Mouse (Mus musculus) liver, embryonic 11.5 days (tissue): ENCODE measurements at regions not wholly inside any gene's neighbourhood (a gene's known extent, or its start where the extent isn't known, plus 50 kb on each side); places are given as distances from the start of the nearest gene placed in this dataset.
"Not testable (repeated sequence)": the region's sequence is repeated elsewhere in the genome, so short reads cannot be mapped to it uniquely, and the experiment has no call there.

Experiments used
- ATAC-seq: fragments of 200-750 bp; cut with Nextera tagmentation; replicated peaks from 2 replicates; pipeline ENCODE4 v1.8.0; 2017; ENCODE audit warnings: moderate number of reproducible peaks, mild to moderate bottlenecking, moderate TSS enrichment, moderate library complexity; ENCODE audit not compliant: low FRiP score
- DNase-seq: peaks from one replicate; pipeline ENCODE4 v3.0.0-alpha.2; 2017; ENCODE audit warnings: low spot score
- H3K27ac ChIP-seq: fragments of 300-500 bp; sonication (generic); 2 replicates; pipeline ENCODE4 v1.5.1; 2014; ENCODE audit warnings: mild to moderate bottlenecking, low read depth, low read length, control low read depth
- H3K27me3 ChIP-seq: fragments of 300-500 bp; sonication (generic); replicated peaks from 2 replicates; pipeline ENCODE4 v1.6.1; 2014; ENCODE audit warnings: low read length, mixed read lengths; ENCODE audit not compliant: control insufficient read depth, insufficient read depth
- H3K36me3 ChIP-seq: fragments of 300-500 bp; sonication (generic); 2 replicates; pipeline ENCODE4 v1.6.1; 2014; ENCODE audit warnings: mild to moderate bottlenecking, low read length, moderate library complexity, mixed read lengths; ENCODE audit not compliant: control insufficient read depth, insufficient read depth
- H3K4me1 ChIP-seq: fragments of 300-500 bp; sonication (generic); replicated peaks from 2 replicates; pipeline ENCODE4 v1.6.1; 2014; ENCODE audit warnings: low read length, mixed read lengths; ENCODE audit not compliant: control insufficient read depth, insufficient read depth
- H3K4me2 ChIP-seq: fragments of 300-500 bp; sonication (generic); 2 replicates; pipeline ENCODE4 v1.6.1; 2014; ENCODE audit warnings: mild to moderate bottlenecking, control low read depth, moderate library complexity
- H3K4me3 ChIP-seq: fragments of 300-500 bp; sonication (generic); 2 replicates; pipeline ENCODE4 v1.5.1; 2014; ENCODE audit warnings: low read depth, low read length, control low read depth
- H3K9ac ChIP-seq: fragments of 300-500 bp; sonication (generic); 2 replicates; pipeline ENCODE4 v1.6.1; 2014; ENCODE audit warnings: low read depth, low read length, control low read depth
- H3K9me3 ChIP-seq: fragments of 300-500 bp; sonication (generic); 2 replicates; pipeline ENCODE4 v1.6.1; 2016; ENCODE audit warnings: low read length, inconsistent platforms, mixed read lengths; ENCODE audit not compliant: control insufficient read depth
- WGBS: fragments of 180-500 bp; shearing (Covaris S2); extraction: QIAGEN DNeasy Blood & Tissue Kit; methylation state at CpG from one replicate; pipeline ENCODE4 v1.1.7; 2014; 5-methylcytosine and 5-hydroxymethylcytosine counted together

GRCm38 (mm10) chr15:5940945-5941344 is 358.6 kb upstream of the Dab2 start:
- Histone ChIP-seq H3K27ac (no peak overlapping the region), H3K4me3 (no peak overlapping the region), H3K36me3 (no peaks in the 10 kb centered on the region), H3K9ac (no peak overlapping the region), H3K9me3 (no peaks in the 10 kb centered on the region), H3K4me2 (no peak overlapping the region), H3K27me3 (no peaks in the 10 kb centered on the region), H3K4me1 (no peaks in the 10 kb centered on the region)
- DNase-seq (no peak), ATAC-seq (no peak)
- 52% methylated on average over 2 of the region's 2 CpGs for WGBS

- ATAC-seq (no peak), DNase-seq (no peak)
- Histone ChIP-seq H3K27me3 (no peaks in the 10 kb centered on the region), H3K36me3 (no peaks in the 10 kb centered on the region), H3K9me3 (no peaks in the 10 kb centered on the region), H3K9ac (no peak overlapping the region), H3K27ac (no peak overlapping the region), H3K4me2 (no peak overlapping the region), H3K4me1 (no peaks in the 10 kb centered on the region), H3K4me3 (no peak overlapping the region)
- WGBS = 90% methylated on average over 6 of the region's 6 CpGs
These were observed 352.9 kb upstream of the Dab2 start for GRCm38 (mm10) chr15:5946650-5947049.

GRCm38 (mm10) chr15:5950919-5951318 is 348.7 kb upstream of the Dab2 start:
- no peak for DNase-seq
- Histone ChIP-seq H3K27me3 (no peaks in the 10 kb centered on the region), H3K27ac (no peak overlapping the region), H3K9me3 (no peaks in the 10 kb centered on the region), H3K9ac (no peak overlapping the region), H3K4me1 (no peaks in the 10 kb centered on the region), H3K36me3 (no peaks in the 10 kb centered on the region), H3K4me3 (no peak overlapping the region), H3K4me2 (no peak overlapping the region)
- ATAC-seq = no peak
- WGBS = 73% methylated on average over 3 of the region's 3 CpGs

GRCm38 (mm10) chr15:5951661-5952060 is 347.9 kb upstream of the Dab2 start:
- not testable (repeated sequence) for H3K36me3 ChIP-seq, DNase-seq, H3K4me3 ChIP-seq, ATAC-seq, H3K9ac ChIP-seq, H3K4me2 ChIP-seq, H3K27me3 ChIP-seq, H3K4me1 ChIP-seq, H3K9me3 ChIP-seq, H3K27ac ChIP-seq
- 93% methylated on average over 2 of the region's 2 CpGs for WGBS

GRCm38 (mm10) chr15:5953106-5953505 is 346.5 kb upstream of the Dab2 start:
- no peaks in the 10 kb centered on the region for H3K9me3 ChIP-seq
- H3K4me3 ChIP-seq = no peak overlapping the region
- H3K36me3 ChIP-seq = no peaks in the 10 kb centered on the region
- no peak overlapping the region for H3K27ac ChIP-seq
- H3K9ac ChIP-seq = no peak overlapping the region
- DNase-seq (no peak), ATAC-seq (no peak)
- H3K27me3 ChIP-seq = no peaks in the 10 kb centered on the region
- no peak overlapping the region for H3K4me2 ChIP-seq
- no peaks in the 10 kb centered on the region for H3K4me1 ChIP-seq

- H3K27me3 ChIP-seq = no peaks in the 10 kb centered on the region
These were observed 308.1 kb upstream of the Dab2 start for GRCm38 (mm10) chr15:5991351-5992065.

GRCm38 (mm10) chr15:5992146-5992545 is 307.4 kb upstream of the Dab2 start:
- not testable (repeated sequence) for H3K27me3 ChIP-seq
- WGBS = 83% methylated on average over 1 of the region's 1 CpGs

More at GRCm38 (mm10) chr15:5991351-5992065, 308.1 kb upstream of the Dab2 start:
- Histone ChIP-seq H3K4me1 (no peaks in the 10 kb centered on the region), H3K4me3 (no peak overlapping the region), H3K27ac (no peak overlapping the region), H3K36me3 (no peaks in the 10 kb centered on the region), H3K9ac (no peak overlapping the region), H3K4me2 (no peak overlapping the region), H3K9me3 (no peaks in the 10 kb centered on the region)
- ATAC-seq = no peak
- 73% methylated on average over 5 of the region's 5 CpGs for WGBS
- no peak for DNase-seq

GRCm38 (mm10) chr15:6000816-6001215 is 298.8 kb upstream of the Dab2 start:
- H3K4me3 ChIP-seq = no peak overlapping the region
- no peak overlapping the region for H3K9ac ChIP-seq
- no peak overlapping the region for H3K4me2 ChIP-seq
- H3K27me3 ChIP-seq = no peaks in the 10 kb centered on the region
- H3K9me3 ChIP-seq = no peaks in the 10 kb centered on the region
- WGBS = 73% methylated on average over 1 of the region's 1 CpGs
- H3K36me3 ChIP-seq = no peaks in the 10 kb centered on the region
- DNase-seq = no peak
- no peak for ATAC-seq
- H3K27ac ChIP-seq = no peak overlapping the region
- H3K4me1 ChIP-seq = no peaks in the 10 kb centered on the region

More at GRCm38 (mm10) chr15:5992146-5992545, 307.4 kb upstream of the Dab2 start:
- H3K4me3 ChIP-seq, H3K4me2 ChIP-seq, H3K9me3 ChIP-seq, H3K36me3 ChIP-seq, ATAC-seq, DNase-seq, H3K4me1 ChIP-seq, H3K27ac ChIP-seq, H3K9ac ChIP-seq: not testable (repeated sequence)

- Histone ChIP-seq H3K36me3 (no peaks in the 10 kb centered on the region), H3K9me3 (no peaks in the 10 kb centered on the region), H3K4me1 (no peaks in the 10 kb centered on the region), H3K27ac (no peak overlapping the region), H3K27me3 (no peaks in the 10 kb centered on the region), H3K9ac (no peak overlapping the region), H3K4me2 (no peak overlapping the region), H3K4me3 (no peak overlapping the region)
- 88% methylated on average over 1 of the region's 1 CpGs for WGBS
- DNase-seq (no peak), ATAC-seq (no peak)
These were observed 298.2 kb upstream of the Dab2 start for GRCm38 (mm10) chr15:6001394-6001793.
